Mouse (Mus musculus) G1E (cell line): ENCODE results near the gene Robo2. TPM values are rescaled to one million over a fixed set of nuclear protein-coding genes. Genes with fewer than 3 reads are reported as not detected.

Experiments
- ATAC-seq: 2 replicates; pipeline ENCODE4 v1.8.0; 2016; ENCODE audit warnings: mild to moderate bottlenecking; ENCODE audit not compliant: insufficient number of reproducible peaks, poor library complexity, low FRiP score, severe bottlenecking; ENCODE audit errors: extremely low read depth
- DNase-seq: peaks from one replicate; pipeline ENCODE4 v3.0.0; 2012; ENCODE audit warnings: low spot score
- H3K27me3 ChIP-seq: 2 replicates; pipeline ENCODE4 v1.6.1; 2012; ENCODE audit warnings: mild to moderate bottlenecking, low read length, inconsistent platforms; ENCODE audit not compliant: insufficient read depth
- H3K36me3 ChIP-seq: replicated peaks from 2 replicates; pipeline ENCODE3; 2012; ENCODE audit warnings: mild to moderate bottlenecking, inconsistent platforms
- H3K4me1 ChIP-seq: 2 replicates; pipeline ENCODE4 v1.6.1; 2012; ENCODE audit warnings: low read depth, low read length, inconsistent platforms, mixed read lengths; ENCODE audit not compliant: insufficient read depth
- H3K4me3 ChIP-seq: 2 replicates; pipeline ENCODE4 v1.5.1; 2012; ENCODE audit warnings: low read depth, mild to moderate bottlenecking, inconsistent platforms, low read length, moderate library complexity, mixed read lengths
- H3K9me3 ChIP-seq: replicated peaks from 2 replicates; pipeline ENCODE4 v1.6.1; 2012; ENCODE audit warnings: inconsistent platforms
- CTCF ChIP-seq: IDR thresholded peaks from 2 replicates; pipeline ENCODE4 v1.5.1; 2012; ENCODE audit warnings: low read depth, low read length, inconsistent platforms, mixed read lengths
- GATA1 ChIP-seq: IDR thresholded peaks from 2 replicates; pipeline ENCODE4 v1.6.1; 2012; ENCODE audit warnings: borderline replicate concordance, low read length, inconsistent platforms, mixed read lengths
- GATA2 ChIP-seq: IDR thresholded peaks from 2 replicates; pipeline ENCODE4 v1.6.1; 2012; ENCODE audit warnings: low read depth, low read length, inconsistent platforms, borderline replicate concordance
- POLR2AphosphoS5 ChIP-seq: IDR thresholded peaks from 2 replicates; pipeline ENCODE4 v1.6.1; 2012; ENCODE audit warnings: low read depth, low read length, inconsistent platforms; ENCODE audit not compliant: insufficient replicate concordance
- TAL1 ChIP-seq: conservative IDR thresholded peaks from 2 replicates; pipeline ENCODE4 v1.6.1; 2012; ENCODE audit warnings: low read depth, low read length, inconsistent platforms, mixed read lengths
- polyA plus RNA-seq: library from polyadenylated mRNA; stranded (reverse); fragments of >175 nt; gene quantifications from 2 replicates; pipeline ENCODE4 v1.2.3, GENCODE M21; 2012
- total RNA-seq, 2 experiments: library from RNA; stranded (forward) in 1 of 2; stranded (reverse) in 1 of 2; fragments of 200-1000 nt in 1 of 2; fragments of >200 nt in 1 of 2; fragmentation: Nextera tagmentation in 1 of 2; gene quantifications; 2 replicates each; pipeline ENCODE4 v1.2.3; 2014 to 2017

The Robo2 gene
- total and polyA plus RNA-seq, 3 experiments: 0.44 TPM; not detected in 2

DNA sequence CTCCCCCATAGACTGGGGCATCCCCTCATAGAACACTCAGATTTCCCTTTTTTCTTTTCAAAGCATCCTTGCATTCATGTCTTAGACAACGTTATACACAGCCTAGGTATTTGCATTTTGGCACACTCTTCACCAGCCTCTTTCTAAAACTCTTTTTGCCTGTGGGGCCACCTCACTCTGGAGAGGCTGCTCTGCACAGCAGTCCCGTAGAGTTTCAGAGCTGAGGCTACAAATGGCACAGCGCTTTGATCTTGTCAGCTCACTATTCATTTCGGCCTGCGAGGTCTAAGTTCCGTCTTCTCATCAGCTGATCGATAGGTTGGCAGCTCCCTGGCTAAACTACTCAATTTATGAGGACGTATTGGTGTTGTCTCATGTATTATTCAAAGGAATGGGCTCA is 123.7 kb downstream of the Robo2 start:
- no peaks in the 10 kb centered on the region for H3K27me3 ChIP-seq
- TF ChIP-seq TAL1 (no peak), GATA1 (no peak), CTCF (no peak), GATA2 (no peak), POLR2AphosphoS5 (no peak)
- H3K4me3 ChIP-seq: no peak overlapping the region
- no peaks in the 10 kb centered on the region for H3K4me1 ChIP-seq
- no peak for DNase-seq
- ATAC-seq: no peak
- no peaks in the 10 kb centered on the region for H3K9me3 ChIP-seq
- no peaks in the 10 kb centered on the region for H3K36me3 ChIP-seq

DNA sequence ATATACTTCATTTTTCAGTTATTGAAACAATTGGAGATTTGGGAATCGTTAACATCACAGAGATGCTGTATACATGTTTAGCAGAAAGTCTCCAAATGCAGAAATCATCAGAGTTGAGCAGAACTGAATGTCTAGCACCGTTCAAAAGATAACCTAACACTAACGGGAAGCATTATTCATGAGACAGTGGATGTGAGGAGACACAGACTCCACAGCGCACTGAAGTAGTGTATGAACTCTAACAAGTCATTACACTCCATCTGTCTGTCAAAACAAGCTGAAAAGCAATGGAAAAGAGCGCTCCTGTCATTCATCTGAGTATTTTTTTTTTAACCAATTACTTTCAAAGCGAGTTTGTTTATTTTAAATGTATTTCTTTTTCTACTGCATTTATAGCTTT is 129.1 kb downstream of the Robo2 start:
- no peaks in the 10 kb centered on the region for H3K4me1 ChIP-seq
- no peaks in the 10 kb centered on the region for H3K36me3 ChIP-seq
- DNase-seq (no peak), ATAC-seq (no peak)
- TF ChIP-seq GATA2: no peak
- H3K27me3 ChIP-seq: no peaks in the 10 kb centered on the region
- H3K9me3 ChIP-seq: no peaks in the 10 kb centered on the region
- H3K4me3 ChIP-seq: no peak overlapping the region

DNA sequence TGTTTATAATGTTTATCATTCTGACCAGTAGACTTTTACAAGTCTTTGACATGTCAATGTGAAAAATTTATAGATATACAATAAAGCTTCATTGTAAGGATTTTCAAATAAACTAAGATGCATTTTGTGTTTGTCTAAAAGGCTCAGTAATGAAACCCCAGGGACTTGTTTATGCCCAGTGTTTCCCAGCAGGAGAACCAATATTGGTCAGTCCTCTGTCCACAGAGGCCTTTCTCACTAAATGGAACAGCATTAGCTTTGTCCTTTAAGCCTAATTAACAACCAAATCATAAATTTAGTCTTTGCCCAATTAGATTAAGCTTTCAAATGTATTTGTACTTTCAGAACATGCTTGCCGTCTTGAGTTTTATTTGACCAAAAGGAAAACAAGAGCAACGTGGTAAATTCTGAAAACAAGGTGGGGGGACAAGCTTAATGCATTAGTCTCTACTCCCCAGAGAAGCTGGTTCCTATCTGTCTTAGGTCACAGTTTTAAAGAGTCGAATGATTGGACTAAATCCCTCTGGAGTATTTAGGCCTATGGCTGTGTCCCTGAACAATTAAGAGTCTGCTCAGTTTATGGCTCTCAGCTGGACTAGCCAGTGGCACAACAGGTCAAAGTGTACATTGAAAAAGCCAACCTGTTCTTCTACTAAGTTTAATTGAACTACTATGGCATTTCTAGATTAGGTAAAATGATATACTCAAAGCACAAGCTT is 134.6 kb downstream of the Robo2 start:
- no peak for DNase-seq
- Histone ChIP-seq H3K4me1 (no peaks in the 10 kb centered on the region), H3K36me3 (no peaks in the 10 kb centered on the region), H3K27me3 (no peaks in the 10 kb centered on the region), H3K9me3 (no peaks in the 10 kb centered on the region), H3K4me3 (no peak overlapping the region)
- ATAC-seq: no peak
- TF ChIP-seq POLR2AphosphoS5: no peak
- TF ChIP-seq CTCF: no peak
- TF ChIP-seq GATA2: no peak
- TF ChIP-seq GATA1: no peak
- TF ChIP-seq TAL1: no peak

DNA sequence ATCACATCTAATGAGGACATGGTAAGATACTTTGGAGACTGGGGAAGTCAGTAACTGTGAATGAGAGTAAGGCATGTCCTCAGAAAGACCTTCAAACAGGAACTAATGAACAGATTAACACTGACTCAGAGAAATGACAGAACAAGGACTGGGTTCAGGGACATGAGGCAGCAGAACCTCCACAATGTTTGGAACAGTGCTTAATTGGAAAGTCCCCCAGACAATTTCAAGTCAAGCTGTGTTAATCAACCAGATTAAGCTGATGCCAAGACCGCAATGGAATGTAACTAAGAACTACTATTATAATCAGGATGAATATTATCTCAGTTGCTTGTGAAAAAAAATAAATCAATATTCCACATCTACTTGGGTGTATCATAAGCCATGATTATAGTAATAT is 137.0 kb downstream of the Robo2 start:
- no peak for TF ChIP-seq CTCF
- TF ChIP-seq POLR2AphosphoS5: no peak
- TF ChIP-seq GATA2: no peak
- TF ChIP-seq GATA1: no peak
- TF ChIP-seq TAL1: no peak
- no peaks in the 10 kb centered on the region for H3K36me3 ChIP-seq
- no peak for ATAC-seq

DNA sequence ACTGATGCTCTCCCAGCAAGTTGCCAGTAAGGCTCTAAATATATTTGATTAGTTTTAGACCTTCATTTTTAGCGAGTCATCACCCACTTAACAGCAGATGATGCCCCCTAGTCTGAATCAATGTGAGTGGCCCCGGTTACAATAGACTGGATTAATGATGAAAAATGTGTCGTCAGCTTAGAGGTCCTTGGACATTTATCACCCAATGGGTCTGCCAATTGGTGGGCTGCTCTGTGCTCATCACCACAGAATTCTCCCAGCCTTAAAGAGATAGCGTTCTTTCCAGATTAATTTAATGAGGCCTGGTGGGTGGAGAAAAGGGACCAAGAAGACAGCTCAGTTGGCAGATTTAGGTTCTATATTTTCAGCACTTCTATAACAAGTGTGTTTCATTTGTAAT is 138.6 kb downstream of the Robo2 start:
- Histone ChIP-seq H3K9me3 (no peaks in the 10 kb centered on the region), H3K4me1 (no peaks in the 10 kb centered on the region), H3K36me3 (no peaks in the 10 kb centered on the region), H3K27me3 (no peaks in the 10 kb centered on the region), H3K4me3 (no peak overlapping the region)
- TF ChIP-seq POLR2AphosphoS5: no peak
- no peak for TF ChIP-seq TAL1
- no peak for TF ChIP-seq CTCF
- no peak for TF ChIP-seq GATA1
- TF ChIP-seq GATA2: no peak
- ATAC-seq (no peak), DNase-seq (no peak)

More for the DNA sequence above, 137.0 kb downstream of the Robo2 start:
- no peak for DNase-seq
- Histone ChIP-seq H3K4me1 (no peaks in the 10 kb centered on the region), H3K27me3 (no peaks in the 10 kb centered on the region), H3K9me3 (no peaks in the 10 kb centered on the region), H3K4me3 (no peak overlapping the region)

DNA sequence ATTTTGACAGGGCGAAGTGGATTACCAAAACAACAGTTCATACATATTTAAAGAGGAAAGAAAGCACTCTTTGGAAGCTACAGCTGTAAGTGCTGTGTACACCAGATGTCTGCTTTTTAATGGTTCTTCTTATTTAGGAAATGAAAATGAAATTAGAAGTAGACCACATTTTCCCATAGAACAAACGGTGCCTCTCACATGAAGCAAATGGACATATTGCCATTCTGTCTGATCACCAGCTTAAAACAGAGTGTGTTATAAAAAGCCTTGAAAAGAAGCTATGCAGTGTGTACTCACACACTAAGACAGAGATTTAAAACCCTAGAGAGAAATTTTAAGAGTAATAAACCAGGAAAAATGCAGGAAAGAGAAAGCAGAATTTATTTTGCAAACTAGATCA is 153.4 kb downstream of the Robo2 start:
- no peaks in the 10 kb centered on the region for H3K27me3 ChIP-seq
- no peak for TF ChIP-seq CTCF
- TF ChIP-seq GATA2: no peak
- TF ChIP-seq POLR2AphosphoS5: no peak
- no peak for TF ChIP-seq TAL1
- no peak for TF ChIP-seq GATA1

DNA sequence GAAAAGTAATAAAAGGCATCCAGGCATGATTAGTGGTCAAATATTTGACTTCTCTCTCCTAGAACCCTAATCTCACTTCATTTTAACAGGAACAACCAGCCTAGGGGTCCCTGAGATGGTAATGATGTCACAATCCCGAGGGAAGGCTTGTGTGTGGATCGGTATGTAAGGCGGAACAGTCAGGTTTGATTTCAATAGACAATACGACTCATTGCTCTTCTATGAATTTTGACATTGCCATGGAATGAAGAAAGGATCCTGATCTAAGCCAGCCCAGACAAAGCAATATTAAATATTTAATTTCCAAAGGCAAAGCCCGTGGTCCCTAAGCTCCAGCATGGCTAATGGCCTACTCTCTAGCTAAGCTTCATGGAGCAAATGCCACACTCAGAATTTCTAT is 167.2 kb downstream of the Robo2 start:
- no peak for ATAC-seq
- DNase-seq: no peak
- no peaks in the 10 kb centered on the region for H3K36me3 ChIP-seq
- TF ChIP-seq POLR2AphosphoS5 (no peak), GATA2 (no peak), TAL1 (no peak), GATA1 (no peak), CTCF (no peak)
- no peaks in the 10 kb centered on the region for H3K27me3 ChIP-seq
- no peak overlapping the region for H3K4me3 ChIP-seq
- no peaks in the 10 kb centered on the region for H3K9me3 ChIP-seq
- H3K4me1 ChIP-seq: no peaks in the 10 kb centered on the region

More for the DNA sequence above, 153.4 kb downstream of the Robo2 start:
- ATAC-seq: no peak
- H3K4me1 ChIP-seq: no peaks in the 10 kb centered on the region
- no peaks in the 10 kb centered on the region for H3K9me3 ChIP-seq
- no peak overlapping the region for H3K4me3 ChIP-seq
- no peak for DNase-seq
- no peaks in the 10 kb centered on the region for H3K36me3 ChIP-seq
